8 mouse cellular contexts compared by ENCODE assay signal in genomic region chr4:47251069-47251468, GRCm38 (mm10). TPM values are rescaled to one million over a fixed set of nuclear protein-coding genes. Genes with fewer than 3 reads are reported as not detected.
DNase-seq lines count a peak whose midpoint lies in the region; ATAC-seq and TF ChIP-seq lines count a peak whose summit lies in the region.

No protein-coding gene starts in this region.

- H3K4me2 ChIP-seq in kidney, embryonic 15.5 days = no peak overlapping the region
- H3K4me2 ChIP-seq in liver, embryonic 11.5 days = no peak overlapping the region

- WGBS in cerebellum, adult 2 months = 17% methylated on average over 5 of the region's 5 CpGs
- 41% methylated on average over 5 of the region's 5 CpGs for WGBS in kidney, embryonic 15.5 days
- WGBS in liver, embryonic 11.5 days = 23% methylated on average over 5 of the region's 5 CpGs

- H3K9ac ChIP-seq in kidney, embryonic 15.5 days = no peak overlapping the region
- H3K9ac ChIP-seq in liver, embryonic 11.5 days (ENCODE audit: low read depth, low read length) = no peak overlapping the region

- DNase-seq in 416B (ENCODE audit: low read depth) (peak; percentile 94), MEL-GATA-1-ER (ENCODE audit: extremely low read depth, low read depth) (peak; percentile 65)
- DNase-seq in cerebellum, adult 2 months = peak; percentile 66 to 81
- DNase-seq in gastrocnemius, adult 2 months = peak; percentile 87
- DNase-seq in liver, embryonic 11.5 days (ENCODE audit: low spot score) = peak; percentile 68
- DNase-seq in retina, embryonic 14.5 days (ENCODE audit: low spot score) = peak; percentile 72
- peak; percentile 71 for DNase-seq in urinary bladder, adult 2 months (ENCODE audit: low spot score)

- H3K27me3 ChIP-seq in cerebellum, adult 2 months (ENCODE audit: control insufficient read depth, insufficient read depth, low read length) = no peaks in the 10 kb centered on the region
- H3K27me3 ChIP-seq in kidney, embryonic 15.5 days = no peaks in the 10 kb centered on the region
- no peaks in the 10 kb centered on the region for H3K27me3 ChIP-seq in liver, embryonic 11.5 days (replicated peaks; ENCODE audit: control insufficient read depth, insufficient read depth, low read length)

- no peaks in the 10 kb centered on the region for H3K4me1 ChIP-seq in cerebellum, adult 2 months (ENCODE audit: control insufficient read depth, insufficient read depth, low read length)
- peaks cover 13% of the 10 kb centered on the region for H3K4me1 ChIP-seq in kidney, embryonic 15.5 days
- H3K4me1 ChIP-seq in liver, embryonic 11.5 days (replicated peaks; ENCODE audit: control insufficient read depth, insufficient read depth, low read length) = no peaks in the 10 kb centered on the region

- intact Hi-C loops in gastrocnemius, adult 2 months (cut with DNase I) = loop anchor here (2.0 kb wide), 2 partner anchors 100 to 148 kb away; no protein-coding TSS in a partner anchor

- TF ChIP-seq CTCF in cerebellum, adult 2 months (IDR thresholded peaks at IDR 0.05; ENCODE audit: borderline replicate concordance, insufficient read depth, low read depth, low read length) = peak; percentile 73
- peak; percentile 82 for TF ChIP-seq CTCF in gastrocnemius, adult 2 months (IDR thresholded peaks at IDR 0.05)

- no peaks in the 10 kb centered on the region for H3K9me3 ChIP-seq in kidney, embryonic 15.5 days (replicated peaks)
- H3K9me3 ChIP-seq in liver, embryonic 11.5 days (ENCODE audit: control insufficient read depth, low read length) = no peaks in the 10 kb centered on the region

- H3K27ac ChIP-seq in cerebellum, adult 2 months (ENCODE audit: insufficient read depth, low read length) = no peak overlapping the region
- H3K27ac ChIP-seq in gastrocnemius, adult 2 months = peak overlapping the region; percentile 77
- no peak overlapping the region for H3K27ac ChIP-seq in kidney, embryonic 15.5 days
- H3K27ac ChIP-seq in liver, embryonic 11.5 days (ENCODE audit: low read depth, low read length) = no peak overlapping the region

- ATAC-seq in kidney, embryonic 15.5 days (replicated peaks; ENCODE audit: low FRiP score) = peak; percentile 64; the same call in 1 of the 2 replicates
- ATAC-seq in liver, embryonic 11.5 days (replicated peaks; ENCODE audit: low FRiP score) = peak; percentile 46; the same call in 1 of the 2 replicates

- H3K36me3 ChIP-seq in kidney, embryonic 15.5 days = no peaks in the 10 kb centered on the region; the same call in 1 of the 2 replicates
- H3K36me3 ChIP-seq in liver, embryonic 11.5 days (ENCODE audit: control insufficient read depth, insufficient read depth, low read length) = no peaks in the 10 kb centered on the region

- H3K4me3 ChIP-seq in cerebellum, adult 2 months (replicated peaks; ENCODE audit: insufficient read depth, low read depth, low read length) = no peak overlapping the region
- peak overlapping the region; percentile 51 for H3K4me3 ChIP-seq in gastrocnemius, adult 2 months
- H3K4me3 ChIP-seq in kidney, embryonic 15.5 days (replicated peaks) = no peak overlapping the region
- no peak overlapping the region for H3K4me3 ChIP-seq in liver, embryonic 11.5 days (ENCODE audit: low read depth, low read length)

- no peak for TF ChIP-seq POLR2A in cerebellum, adult 2 months (IDR thresholded peaks at IDR 0.05; ENCODE audit: borderline replicate concordance, insufficient read depth, low read length)

RNA-seq across cellular contexts. Expression of gene Col15a1, which starts 43.1 kb away (rescaled TPM):
- 3.9 and 5.3 TPM in 2 replicates for polyA plus RNA-seq in cerebellum, adult 2 months (2012; rRNA removed)
- total RNA-seq in gastrocnemius, adult 2 months (2021) = 10 to 100 TPM; 19.5 to 37.8 TPM
- 21.9 and 24.0 TPM in 2 replicates for polyA plus RNA-seq in kidney, embryonic 15.5 days (2015; fragmentation: Nextera tagmentation; extraction: Ambion mirVana)
- 1.2 and 1.4 TPM in 2 replicates for polyA plus RNA-seq in liver, embryonic 11.5 days (2014; fragmentation: Nextera tagmentation; extraction: Ambion mirVana)
- polyA plus RNA-seq in urinary bladder, adult 2 months (2012; rRNA removed) = 117 and 147 TPM in 2 replicates
